Mouse (Mus musculus) mature B cell (primary cell): ENCODE data around the gene Cby1.
"Not testable (repeated sequence)": the region's sequence is repeated elsewhere in the genome, so short reads cannot be mapped to it uniquely, and the experiment has no call there.

Experiments
- in situ Hi-C: fragments of 300-500 bp; cut with MboI; formaldehyde crosslinking; loops from 2 replicates; pipeline ENCODE4 v1.14.3; 2019

The Cby1 gene

GRCm38 (mm10) chr15:79658531-79659375 is at the start of gene Cby1, which contains the start of gene Fam227a:
TSS of gene Cby1 (plus strand) at chr15:79659199.
TSS of gene Fam227a (minus strand) at chr15:79658956.
- in situ Hi-C loops = loop anchor here (5.0 kb wide), 1 partner anchor 34 kb away; the partner anchor contains the start of gene Gtpbp1

DNA sequence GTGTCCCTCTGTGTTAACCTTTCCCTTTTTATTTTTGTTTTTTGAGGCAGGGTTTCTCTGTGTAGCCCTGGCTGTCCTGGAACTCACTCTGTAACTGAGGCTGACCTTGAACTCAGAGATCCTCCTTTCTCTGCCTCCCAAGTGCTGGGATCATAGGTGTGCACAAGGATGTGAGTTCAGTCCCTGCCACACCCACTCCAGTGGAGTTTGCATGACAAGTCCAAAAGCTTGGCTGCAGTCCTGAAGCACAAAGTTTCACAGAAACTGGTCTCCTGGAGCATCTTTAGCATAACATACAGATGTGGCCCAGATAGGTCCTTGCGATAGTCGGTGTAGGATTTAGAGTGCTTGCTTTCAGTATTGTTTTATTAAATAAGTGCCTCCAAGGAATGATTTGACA is 49.8 kb upstream of the Cby1 start:
- in situ Hi-C loops = no loop called here

GRCm38 (mm10) chr15:79615501-79615900 is 43.5 kb upstream of the Cby1 start:
- in situ Hi-C loops = no loop called here

- in situ Hi-C loops = no loop called here
These were observed 42.3 kb upstream of the Cby1 start for GRCm38 (mm10) chr15:79616729-79617128.

- in situ Hi-C loops = no loop called here
These were observed 41.9 kb upstream of the Cby1 start for GRCm38 (mm10) chr15:79617135-79617534.

DNA sequence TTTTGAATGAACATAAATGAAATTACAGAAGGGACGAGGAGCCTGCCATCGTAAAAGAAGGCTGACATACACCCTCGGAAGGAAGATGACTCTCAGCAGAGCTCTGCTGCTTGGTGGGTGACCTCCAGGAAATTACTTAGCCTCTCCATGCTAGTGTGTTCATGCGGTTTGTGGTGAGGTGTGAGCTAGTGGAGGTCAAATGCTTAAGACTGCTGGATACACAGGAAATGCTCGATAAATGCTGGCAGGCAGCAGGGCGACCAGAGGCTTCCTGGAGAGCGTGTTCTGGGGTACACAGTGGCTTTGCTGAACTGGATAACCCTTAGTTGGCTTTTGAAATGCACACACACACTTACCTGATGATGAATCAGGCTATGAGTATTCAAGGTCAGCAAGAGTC is 40.5 kb upstream of the Cby1 start:
- in situ Hi-C loops = no loop called here

DNA sequence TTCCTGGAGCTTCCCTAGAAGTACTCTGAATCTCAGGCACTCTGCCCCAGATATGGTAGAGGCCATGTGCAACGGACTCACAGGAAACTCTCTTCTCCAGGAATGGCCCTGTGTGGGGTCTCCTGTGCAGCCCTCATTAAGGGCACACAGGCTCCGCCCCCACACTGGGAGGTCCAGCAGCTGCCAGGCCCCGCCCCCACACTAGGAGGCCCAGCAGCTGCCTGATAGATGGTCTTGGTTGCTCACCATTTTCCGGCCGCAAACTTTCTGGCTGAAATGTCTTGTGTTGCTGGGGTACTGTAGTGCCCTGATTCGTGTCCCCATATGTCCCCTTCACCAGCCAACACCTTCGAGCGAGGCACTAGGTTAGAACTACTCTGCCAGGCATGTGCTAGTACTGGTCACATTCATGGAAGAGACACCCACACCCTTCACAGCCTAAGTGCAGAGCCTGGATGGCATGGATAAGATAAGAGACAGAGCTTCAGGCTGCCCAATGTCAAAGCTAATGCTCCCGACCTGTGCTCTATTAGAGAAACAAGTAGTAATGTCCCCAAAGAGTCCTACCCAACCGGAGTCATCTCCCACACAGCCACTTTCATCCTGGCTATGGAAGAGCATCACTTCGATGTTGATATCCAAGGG is 39.1 kb upstream of the Cby1 start:
- in situ Hi-C loops = no loop called here

DNA sequence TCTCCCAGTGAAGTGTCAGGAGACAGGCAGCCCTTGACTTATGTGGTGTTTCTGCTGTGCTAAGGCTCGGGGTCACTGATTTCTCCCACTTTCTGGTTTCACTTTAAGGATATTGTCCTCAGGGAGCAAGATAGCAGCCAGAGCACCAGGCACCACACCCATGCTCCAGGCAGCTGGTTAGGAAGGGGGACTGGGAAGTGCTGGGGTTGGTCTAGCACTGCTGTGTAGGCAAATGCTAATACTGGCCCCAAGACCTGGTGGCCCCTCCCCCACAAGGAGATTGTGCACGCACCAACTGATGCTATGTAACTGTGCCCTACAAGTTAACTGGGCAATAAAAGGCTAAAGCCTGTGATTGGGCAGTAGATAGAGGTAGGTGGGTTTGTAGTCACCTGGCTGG is 28.5 kb upstream of the Cby1 start:
- in situ Hi-C loops = no loop called here

DNA sequence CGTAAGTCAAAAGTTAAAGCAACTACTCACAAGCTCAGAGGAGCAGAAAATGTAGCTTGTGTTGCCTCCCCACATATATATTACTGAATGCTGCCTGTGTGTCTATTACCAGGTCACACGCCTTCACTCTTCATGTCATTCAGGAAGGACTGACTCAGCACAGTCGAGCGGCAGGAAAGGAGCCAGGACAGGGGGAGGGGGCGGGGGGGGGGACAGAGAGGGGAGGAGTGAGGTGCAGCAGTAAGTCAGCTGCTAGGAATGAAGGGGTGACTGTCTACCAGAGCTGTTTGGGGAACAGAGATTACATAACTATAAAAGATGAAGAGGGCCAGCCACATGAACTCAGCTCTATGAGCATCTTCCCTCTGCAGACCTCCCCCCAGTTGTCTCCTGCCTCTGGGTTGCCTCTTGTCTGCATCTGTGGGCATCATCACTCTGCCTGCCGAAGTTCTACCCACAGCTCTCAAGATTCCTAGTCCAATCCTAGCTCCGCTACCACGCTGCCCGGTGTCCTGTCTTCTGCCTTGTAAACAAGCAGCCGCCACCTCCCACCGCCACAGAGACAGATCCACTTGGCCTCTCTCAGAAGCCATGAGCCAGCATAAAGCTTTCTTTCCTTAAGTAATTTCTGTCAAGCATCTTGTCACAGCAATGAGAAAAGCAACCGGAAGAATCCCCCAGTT is 17.7 kb upstream of the Cby1 start:
- in situ Hi-C loops = no loop called here

DNA sequence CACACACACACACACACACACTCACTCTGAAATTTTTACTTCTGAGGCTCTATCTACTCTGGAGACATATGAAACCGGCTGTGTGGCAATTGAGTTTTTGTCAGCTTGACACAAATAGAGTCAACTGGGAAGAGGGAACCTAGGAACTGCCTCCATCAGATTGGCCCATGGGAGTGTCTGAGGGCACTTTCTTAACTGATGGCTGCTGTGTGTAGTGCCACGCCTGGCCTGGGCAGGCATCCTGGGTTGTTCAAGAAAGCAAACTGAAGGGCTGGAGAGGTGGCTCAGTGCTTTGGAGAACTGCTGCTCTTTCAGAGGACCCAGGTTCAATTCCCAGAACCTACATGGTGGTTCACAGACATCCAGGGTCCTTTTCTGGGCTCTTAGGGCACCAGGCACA is 13.5 kb upstream of the Cby1 start:
- in situ Hi-C loops = no loop called here

- in situ Hi-C loops = no loop called here
These were observed 10.9 kb upstream of the Cby1 start for GRCm38 (mm10) chr15:79648130-79648529.

- in situ Hi-C loops = no loop called here
These were observed 8.4 kb upstream of the Cby1 start for GRCm38 (mm10) chr15:79650569-79650968.

GRCm38 (mm10) chr15:79651481-79651880 is 7.5 kb upstream of the Cby1 start:
- in situ Hi-C loops = no loop called here

DNA sequence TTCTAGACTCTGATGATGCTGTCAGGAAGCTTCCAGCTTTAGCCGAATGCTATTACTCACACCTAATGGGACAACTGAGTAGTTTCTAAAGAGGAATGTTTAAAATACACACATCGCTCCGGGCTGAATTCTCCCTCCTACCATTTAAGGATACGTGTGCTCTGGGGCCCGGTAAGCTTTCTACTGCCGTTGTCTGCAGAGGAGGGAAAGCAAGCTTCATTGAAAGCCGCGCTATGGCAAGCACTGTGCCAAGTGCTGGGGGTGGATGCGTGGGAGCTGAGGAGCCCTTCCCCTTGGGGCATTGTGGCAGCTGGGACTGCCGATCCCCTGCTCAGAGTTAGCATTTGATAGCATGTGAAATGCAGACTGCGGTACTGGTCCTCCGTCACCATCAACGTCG is 2.5 kb upstream of the Cby1 start:
- in situ Hi-C loops = loop anchor here (5.0 kb wide), 1 partner anchor 36 kb away; the partner anchor contains the start of gene Gtpbp1

GRCm38 (mm10) chr15:79657837-79658530 is 1.0 kb upstream of the Cby1 start:
- in situ Hi-C loops = loop anchor here (5.0 kb wide), 1 partner anchor 34 kb away; the partner anchor contains the start of gene Gtpbp1

GRCm38 (mm10) chr15:79661852-79662251 is 2.9 kb downstream of the Cby1 start:
- in situ Hi-C loops = no loop called here

- in situ Hi-C loops = no loop called here
These were observed 5.7 kb downstream of the Cby1 start for GRCm38 (mm10) chr15:79664666-79665065.

GRCm38 (mm10) chr15:79669195-79669594 is 10.2 kb downstream of the Cby1 start:
- in situ Hi-C loops = no loop called here

DNA sequence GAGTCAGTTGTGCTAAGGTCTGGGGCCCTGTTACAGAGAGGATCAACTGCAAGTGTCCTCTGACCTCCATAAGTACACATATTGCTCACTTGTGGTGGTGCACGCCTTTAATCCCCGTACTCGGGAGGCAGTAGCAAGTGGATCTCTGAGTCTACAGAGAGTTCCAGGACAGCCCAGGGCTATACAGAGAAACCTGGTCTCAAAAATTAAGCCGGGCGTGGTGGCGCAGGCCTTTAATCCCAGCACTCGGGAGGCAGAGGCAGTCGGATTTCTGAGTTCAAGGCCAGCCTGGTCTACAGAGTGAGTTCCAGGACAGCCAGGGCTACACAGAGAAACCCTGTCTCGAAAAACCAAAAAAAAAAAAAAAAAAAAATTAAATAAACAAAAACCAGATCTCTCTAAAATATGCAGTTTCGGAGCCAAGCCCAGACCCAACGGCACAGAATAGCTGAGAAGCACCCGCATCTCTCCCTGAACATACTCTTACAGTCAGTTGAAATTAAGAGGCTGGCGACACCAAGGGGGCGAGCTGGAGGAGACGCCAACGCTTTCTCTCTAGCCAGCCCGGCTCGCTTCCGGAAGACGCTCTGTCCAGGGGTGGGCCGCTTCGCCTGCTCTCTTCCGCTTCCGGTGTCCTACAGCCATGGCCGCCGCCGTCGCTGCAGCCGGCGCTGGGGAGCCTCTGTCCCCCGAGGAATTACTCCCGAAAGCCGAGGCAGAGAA is 11.4 kb downstream of the Cby1 start, which contains the start of gene Tomm22:
Tomm22 (plus strand) TSS at position 613 of the 723 bp plus-strand sequence.
- in situ Hi-C loops = no loop called here

DNA sequence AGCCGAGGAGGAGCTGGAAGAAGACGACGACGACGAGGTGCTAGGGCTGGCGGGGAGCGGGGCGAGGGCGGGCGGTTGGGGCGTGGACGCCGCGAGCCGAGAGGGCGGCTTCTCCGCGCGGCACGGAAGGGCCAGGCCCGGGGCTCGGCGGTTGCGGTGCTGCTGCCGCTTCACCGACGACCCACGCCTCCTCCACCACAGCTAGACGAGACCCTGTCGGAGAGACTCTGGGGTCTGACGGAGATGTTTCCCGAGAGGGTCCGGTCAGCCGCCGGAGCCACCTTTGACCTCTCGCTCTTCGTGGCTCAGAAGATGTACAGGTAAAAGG is 11.9 kb downstream of the Cby1 start:
- in situ Hi-C loops = no loop called here

GRCm38 (mm10) chr15:79671828-79672348 is 12.9 kb downstream of the Cby1 start:
- in situ Hi-C loops = not testable (repeated sequence)
